Mouse (Mus musculus) forelimb bud, embryonic 11.5 days (tissue): ENCODE measurements around the gene Bean1.

Source experiments
- DNase-seq: peaks from one replicate; pipeline ENCODE4 v3.0.0-alpha.2; 2012; ENCODE audit warnings: low read depth, low spot score

Bean1 gene

GRCm38 (mm10) chr8:104170118-104171049 lies at the start of gene Bean1:
TSS of gene Bean1 (plus strand) at chr8:104170442.
- peak; percentile 5 for DNase-seq

- no peak for DNase-seq
These were observed 48.4 kb upstream of the Bean1 start for GRCm38 (mm10) chr8:104121640-104122416.

GRCm38 (mm10) chr8:104123080-104123657 lies 47.1 kb upstream of the Bean1 start:
- no peak for DNase-seq

GRCm38 (mm10) chr8:104124534-104124933 lies 45.7 kb upstream of the Bean1 start:
- no peak for DNase-seq

- no peak for DNase-seq
These were observed 42.9 kb upstream of the Bean1 start for GRCm38 (mm10) chr8:104127160-104127883.

- no peak for DNase-seq
These were observed 39.3 kb upstream of the Bean1 start for GRCm38 (mm10) chr8:104130916-104131315.

DNA sequence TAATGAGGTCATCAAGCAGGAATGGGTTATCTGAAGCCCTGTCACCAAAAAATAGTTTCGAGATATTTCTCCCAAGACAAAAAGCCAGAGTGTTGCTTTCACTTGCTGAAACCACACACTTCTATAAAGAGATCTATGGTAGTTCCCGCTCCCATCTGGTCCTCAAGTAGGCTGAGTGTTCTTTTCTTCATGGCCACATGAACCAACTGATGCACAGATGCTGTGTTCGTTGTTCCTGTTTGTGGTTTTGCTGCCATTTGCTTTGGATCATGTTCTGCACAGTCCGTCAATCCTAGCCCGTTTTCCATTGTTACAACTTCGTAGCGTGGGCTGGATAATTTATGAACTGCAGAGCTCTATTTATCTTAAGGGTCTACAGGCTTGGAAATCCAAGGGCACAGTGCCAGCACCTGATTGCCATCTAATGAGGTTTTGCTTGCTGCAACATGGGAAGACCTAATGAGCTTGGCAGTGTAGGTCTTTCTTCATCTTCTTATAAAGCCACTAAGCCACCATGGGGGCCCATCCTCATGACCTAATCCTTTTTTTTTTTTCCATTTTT lies 38.7 kb upstream of the Bean1 start:
- no peak for DNase-seq

GRCm38 (mm10) chr8:104134521-104134920 lies 35.7 kb upstream of the Bean1 start:
- DNase-seq, result no peak

DNA sequence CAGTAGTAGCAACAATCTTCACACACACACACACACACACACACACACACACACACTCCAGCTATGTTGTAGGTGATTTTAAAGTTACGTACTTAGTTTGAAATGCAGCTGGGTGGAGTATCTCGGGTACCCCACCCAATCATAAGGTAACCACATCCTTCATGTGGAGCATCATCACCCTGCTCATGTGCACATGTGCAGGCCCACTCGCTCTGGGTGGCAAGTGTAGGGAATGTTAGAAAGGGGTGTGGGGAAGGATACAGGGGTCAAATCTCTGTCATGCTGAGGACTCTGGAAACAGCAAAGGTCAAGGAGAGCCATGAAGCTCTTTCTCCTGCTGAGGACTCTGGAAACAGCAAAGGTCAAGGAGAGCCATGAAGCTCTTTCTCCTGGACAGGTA lies 34.0 kb upstream of the Bean1 start:
- DNase-seq, result no peak

GRCm38 (mm10) chr8:104137636-104138035 lies 32.6 kb upstream of the Bean1 start:
- DNase-seq, result no peak

DNA sequence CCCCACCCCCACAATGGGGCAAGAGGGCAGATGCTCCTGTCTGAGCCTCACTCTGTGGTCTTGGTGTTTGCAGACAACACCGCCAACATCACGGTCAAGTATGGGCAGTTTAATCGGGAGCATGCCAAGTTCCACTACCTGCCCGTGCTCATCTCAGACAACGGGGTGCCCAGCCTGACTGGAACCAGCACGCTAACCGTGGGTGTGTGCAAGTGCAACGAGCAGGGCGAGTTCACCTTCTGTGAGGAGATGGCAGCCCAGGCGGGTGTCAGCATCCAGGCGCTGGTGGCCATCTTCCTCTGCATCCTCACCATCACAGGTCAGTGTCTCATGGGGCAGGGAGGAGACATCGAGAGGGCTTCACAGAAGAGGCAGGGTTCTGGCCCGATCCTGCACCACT lies 29.6 kb upstream of the Bean1 start:
- DNase-seq, result no peak

DNA sequence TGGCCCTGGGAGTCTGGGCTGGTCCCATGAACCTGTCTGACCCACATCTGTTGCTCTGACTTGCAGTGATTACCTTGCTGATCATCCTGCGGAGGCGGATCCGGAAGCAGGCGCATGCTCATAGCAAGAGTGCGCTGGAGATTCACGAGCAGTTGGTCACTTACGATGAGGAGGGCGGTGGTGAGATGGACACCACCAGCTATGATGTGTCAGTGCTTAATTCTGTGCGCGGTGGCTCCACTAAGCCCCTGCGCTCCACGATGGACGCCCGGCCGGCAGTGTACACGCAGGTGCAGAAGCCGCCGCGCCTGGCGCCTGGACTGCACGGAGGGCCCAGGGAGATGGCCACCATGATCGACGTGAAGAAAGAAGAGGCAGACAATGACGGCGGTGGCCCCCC lies 27.8 kb upstream of the Bean1 start:
- no peak for DNase-seq

GRCm38 (mm10) chr8:104143379-104143778 lies 26.9 kb upstream of the Bean1 start:
- DNase-seq, result no peak

DNA sequence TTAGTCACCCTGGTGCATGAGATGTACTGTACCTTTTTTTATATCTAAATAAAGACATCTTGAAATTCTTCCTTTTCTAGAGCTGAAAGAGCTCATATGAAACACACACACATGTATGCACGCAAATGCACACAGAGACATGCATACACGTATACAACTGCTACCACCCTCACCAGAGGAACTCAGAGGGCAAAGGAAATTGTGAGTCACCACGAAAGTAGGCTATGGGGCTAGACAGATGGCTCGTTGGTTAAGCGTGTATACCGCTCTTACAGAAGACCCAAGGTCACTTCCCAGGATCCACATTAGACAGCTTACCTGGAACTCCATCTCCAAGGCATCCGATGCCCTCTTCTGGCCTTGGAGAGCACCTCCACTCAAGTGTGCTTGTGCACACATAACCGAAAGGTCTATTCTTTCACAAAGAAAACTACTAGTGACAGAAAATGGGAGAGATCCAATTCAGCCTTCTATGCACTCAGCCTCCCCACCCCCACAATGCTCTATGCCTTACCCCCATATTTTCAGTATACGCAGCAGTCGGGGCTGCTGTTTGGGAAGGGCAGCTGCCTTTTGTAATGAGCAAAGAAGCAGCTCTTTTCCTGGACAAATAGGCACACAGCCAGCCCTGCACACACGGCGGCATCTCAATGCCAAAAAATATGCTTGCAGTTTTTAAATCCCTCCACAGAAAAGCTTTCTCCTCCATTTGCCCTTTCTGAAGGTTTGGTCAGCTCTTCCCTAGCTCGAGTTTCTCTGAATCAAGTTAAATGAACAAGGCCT lies 25.6 kb upstream of the Bean1 start:
- DNase-seq, result no peak

- peak; percentile 77 for DNase-seq
These were observed 24.1 kb upstream of the Bean1 start for GRCm38 (mm10) chr8:104145981-104146689.

- DNase-seq, result no peak
These were observed 23.3 kb upstream of the Bean1 start for GRCm38 (mm10) chr8:104146717-104147494.

DNA sequence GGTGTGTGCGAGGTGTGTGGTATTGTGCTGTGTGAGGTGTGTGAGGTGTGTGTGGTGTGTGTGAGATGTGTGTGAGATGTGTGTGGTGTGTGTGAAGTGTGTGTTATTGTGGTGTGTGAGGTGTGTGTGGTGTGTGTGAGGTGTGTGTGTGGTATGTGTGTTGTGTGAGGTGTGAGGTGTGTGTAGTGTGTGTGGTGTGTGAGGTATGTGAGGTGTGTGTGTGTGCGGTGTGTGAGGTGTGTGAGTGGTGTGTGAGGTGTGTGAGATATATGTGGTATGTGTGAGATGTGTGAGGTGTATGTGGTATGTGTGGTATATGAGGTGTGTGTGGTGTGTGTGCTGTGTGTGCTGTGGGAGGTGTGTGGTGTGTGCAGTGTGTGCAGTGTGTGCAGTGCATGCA lies 22.3 kb upstream of the Bean1 start:
- no peak for DNase-seq

- DNase-seq, result no peak
These were observed 9.5 kb upstream of the Bean1 start for GRCm38 (mm10) chr8:104160731-104161130.

DNA sequence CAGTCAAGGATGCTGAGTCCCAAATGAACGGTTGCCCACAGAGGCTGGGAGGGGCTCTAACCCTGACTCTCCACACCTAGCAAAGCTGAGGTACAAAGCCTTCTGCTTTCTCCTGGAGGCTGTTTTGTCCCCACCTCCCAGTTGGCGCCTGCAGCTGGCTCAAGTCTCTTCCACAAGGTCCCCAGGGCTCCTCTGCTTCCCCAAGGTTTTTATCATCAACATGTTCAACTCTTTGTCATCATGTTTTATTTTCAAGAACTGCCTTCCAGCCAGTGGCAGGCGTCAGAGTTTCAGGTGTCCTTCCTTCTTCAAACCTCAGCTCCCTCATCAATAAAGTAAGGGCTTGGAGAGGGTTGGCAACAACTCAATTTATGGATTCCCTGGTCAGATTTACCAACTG lies 781 bp upstream of the Bean1 start:
- no peak for DNase-seq
